Mouse (Mus musculus): ENCODE results near the gene Dot1l. TPM values are rescaled to one million over a fixed set of nuclear protein-coding genes. Genes with fewer than 3 reads are reported as not detected.
A peak's percentile ranks its signal among the peaks of the same experiment; 100 is the strongest.

The Dot1l gene
- polyA plus RNA-seq, 1 experiment from 2014 or later, result 13.8 TPM

GRCm38 (mm10) chr10:80804916-80805315 is 49.9 kb downstream of the Dot1l start, which contains the start of gene Amh:
Gene Amh, plus strand, starts transcription at chr10:80805243.
- Histone ChIP-seq H3K4me3 (ENCODE audit: low read depth, low read length) (no peak within 1 kb of the TSS), H3K4me1 (ENCODE audit: control insufficient read depth, insufficient read depth, low read length) (peaks cover 11% of the 10 kb centered on the region), H3K9ac (replicated peaks; ENCODE audit: low read length) (no peak within 1 kb of the TSS), H3K36me3 (replicated peaks; ENCODE audit: control insufficient read depth, insufficient read depth, low read depth, low read length) (peaks cover 20% of the 10 kb centered on the region), H3K27me3 (ENCODE audit: control insufficient read depth, insufficient read depth, low read length) (peaks cover 5% of the 10 kb centered on the region), H3K9me3 (replicated peaks; ENCODE audit: control insufficient read depth, low read length) (no peaks in the 10 kb centered on the region), H3K4me2 (ENCODE audit: low read depth, low read length) (no peak within 1 kb of the TSS), H3K27ac (replicated peaks; ENCODE audit: low read depth, low read length) (no peak within 1 kb of the TSS)
- ATAC-seq (replicated peaks; ENCODE audit: insufficient number of reproducible peaks, low FRiP score, low TSS enrichment, low read depth), result no peak
- no peak for DNase-seq (ENCODE audit: low spot score)
- 64% methylated on average over 6 of the region's 6 CpGs for WGBS

- DNase-seq (ENCODE audit: low spot score), result no peak
- Histone ChIP-seq H3K4me3 (ENCODE audit: low read depth, low read length) (no peak overlapping the region), H3K9ac (replicated peaks; ENCODE audit: low read length) (no peak overlapping the region), H3K9me3 (replicated peaks; ENCODE audit: control insufficient read depth, low read length) (no peaks in the 10 kb centered on the region), H3K4me2 (ENCODE audit: low read depth, low read length) (no peak overlapping the region), H3K36me3 (replicated peaks; ENCODE audit: control insufficient read depth, insufficient read depth, low read depth, low read length) (peaks cover 20% of the 10 kb centered on the region), H3K27me3 (ENCODE audit: control insufficient read depth, insufficient read depth, low read length) (peaks cover 5% of the 10 kb centered on the region), H3K27ac (replicated peaks; ENCODE audit: low read depth, low read length) (no peak overlapping the region), H3K4me1 (ENCODE audit: control insufficient read depth, insufficient read depth, low read length) (peaks cover 11% of the 10 kb centered on the region)
- 78% methylated on average over 5 of the region's 5 CpGs for WGBS
- no peak for ATAC-seq (replicated peaks; ENCODE audit: insufficient number of reproducible peaks, low FRiP score, low TSS enrichment, low read depth)
Measured at GRCm38 (mm10) chr10:80805322-80805721, 50.3 kb downstream of the Dot1l start.

- peak; percentile 74 for DNase-seq (ENCODE audit: low spot score)
- H3K9ac ChIP-seq (replicated peaks; ENCODE audit: low read length), result no peak overlapping the region
- no peak overlapping the region for H3K4me3 ChIP-seq (ENCODE audit: low read depth, low read length)
- peak; percentile 13; the same call in 1 of the 2 replicates for ATAC-seq (replicated peaks; ENCODE audit: insufficient number of reproducible peaks, low FRiP score, low TSS enrichment, low read depth)
- peaks cover 20% of the 10 kb centered on the region for H3K36me3 ChIP-seq (replicated peaks; ENCODE audit: control insufficient read depth, insufficient read depth, low read depth, low read length)
- H3K4me2 ChIP-seq (ENCODE audit: low read depth, low read length), result no peak overlapping the region
- no peak overlapping the region for H3K27ac ChIP-seq (replicated peaks; ENCODE audit: low read depth, low read length)
- H3K27me3 ChIP-seq (ENCODE audit: control insufficient read depth, insufficient read depth, low read length), result peaks cover 5% of the 10 kb centered on the region
- WGBS, result 20% methylated on average over 3 of the region's 3 CpGs
- no peaks in the 10 kb centered on the region for H3K9me3 ChIP-seq (replicated peaks; ENCODE audit: control insufficient read depth, low read length)
- peaks cover 11% of the 10 kb centered on the region for H3K4me1 ChIP-seq (ENCODE audit: control insufficient read depth, insufficient read depth, low read length)
Measured at GRCm38 (mm10) chr10:80805925-80806324, 50.9 kb downstream of the Dot1l start.

GRCm38 (mm10) chr10:80806341-80807056 is 51.5 kb downstream of the Dot1l start:
- peaks cover 11% of the 10 kb centered on the region for H3K4me1 ChIP-seq (ENCODE audit: control insufficient read depth, insufficient read depth, low read length)
- peak overlapping the region; percentile 44 for H3K4me3 ChIP-seq (ENCODE audit: low read depth, low read length)
- no peaks in the 10 kb centered on the region for H3K9me3 ChIP-seq (replicated peaks; ENCODE audit: control insufficient read depth, low read length)
- WGBS, result 43% methylated on average over 34 of the region's 34 CpGs
- no peak; the same call in 1 of the 2 replicates for ATAC-seq (replicated peaks; ENCODE audit: insufficient number of reproducible peaks, low FRiP score, low TSS enrichment, low read depth)
- no peak overlapping the region for H3K27ac ChIP-seq (replicated peaks; ENCODE audit: low read depth, low read length)
- peak overlapping the region; percentile 99 for H3K4me2 ChIP-seq (ENCODE audit: low read depth, low read length)
- no peak for DNase-seq (ENCODE audit: low spot score)
- H3K27me3 ChIP-seq (ENCODE audit: control insufficient read depth, insufficient read depth, low read length), result peaks cover 5% of the 10 kb centered on the region
- peaks cover 20% of the 10 kb centered on the region for H3K36me3 ChIP-seq (replicated peaks; ENCODE audit: control insufficient read depth, insufficient read depth, low read depth, low read length)
- H3K9ac ChIP-seq (replicated peaks; ENCODE audit: low read length), result peak overlapping the region; percentile 74

GRCm38 (mm10) chr10:80807057-80807627 is 52.1 kb downstream of the Dot1l start:
- WGBS, result under 1% methylated on average over 55 of the region's 58 CpGs
- peaks cover 5% of the 10 kb centered on the region for H3K27me3 ChIP-seq (ENCODE audit: control insufficient read depth, insufficient read depth, low read length)
- peak; percentile 82 for DNase-seq (ENCODE audit: low spot score)
- peak overlapping the region; percentile 99 for H3K4me2 ChIP-seq (ENCODE audit: low read depth, low read length)
- ATAC-seq (replicated peaks; ENCODE audit: insufficient number of reproducible peaks, low FRiP score, low TSS enrichment, low read depth), result peak; percentile 51
- 0 out of 2 replicates have a peak overlapping the region, but pooled peaks have one; percentile 13 for H3K27ac ChIP-seq (replicated peaks; ENCODE audit: low read depth, low read length)
- peaks cover 17% of the 10 kb centered on the region for H3K36me3 ChIP-seq (replicated peaks; ENCODE audit: control insufficient read depth, insufficient read depth, low read depth, low read length)
- H3K4me3 ChIP-seq (ENCODE audit: low read depth, low read length), result peak overlapping the region; percentile 44
- peak overlapping the region; percentile 74 for H3K9ac ChIP-seq (replicated peaks; ENCODE audit: low read length)
- no peaks in the 10 kb centered on the region for H3K9me3 ChIP-seq (replicated peaks; ENCODE audit: control insufficient read depth, low read length)
- peaks cover 11% of the 10 kb centered on the region for H3K4me1 ChIP-seq (ENCODE audit: control insufficient read depth, insufficient read depth, low read length)

- peaks cover 11% of the 10 kb centered on the region for H3K4me1 ChIP-seq (ENCODE audit: control insufficient read depth, insufficient read depth, low read length)
- WGBS, result 15% methylated on average over 40 of the region's 40 CpGs
- no peak overlapping the region; the same call in 1 of the 2 replicates for H3K4me3 ChIP-seq (ENCODE audit: low read depth, low read length)
- H3K36me3 ChIP-seq (replicated peaks; ENCODE audit: control insufficient read depth, insufficient read depth, low read depth, low read length), result peaks cover 10% of the 10 kb centered on the region
- H3K9me3 ChIP-seq (replicated peaks; ENCODE audit: control insufficient read depth, low read length), result no peaks in the 10 kb centered on the region
- no peak for ATAC-seq (replicated peaks; ENCODE audit: insufficient number of reproducible peaks, low FRiP score, low TSS enrichment, low read depth)
- peak overlapping the region; percentile 22; the same call in 1 of the 2 replicates for H3K4me2 ChIP-seq (ENCODE audit: low read depth, low read length)
- no peak overlapping the region for H3K27ac ChIP-seq (replicated peaks; ENCODE audit: low read depth, low read length)
- DNase-seq (ENCODE audit: low spot score), result peak; percentile 32
- peak overlapping the region; percentile 39 for H3K9ac ChIP-seq (replicated peaks; ENCODE audit: low read length)
- peaks cover 5% of the 10 kb centered on the region for H3K27me3 ChIP-seq (ENCODE audit: control insufficient read depth, insufficient read depth, low read length)
Measured at GRCm38 (mm10) chr10:80808099-80808984, 53.3 kb downstream of the Dot1l start.

GRCm38 (mm10) chr10:80808985-80809632 is 54.1 kb downstream of the Dot1l start:
- peaks cover 5% of the 10 kb centered on the region for H3K27me3 ChIP-seq (ENCODE audit: control insufficient read depth, insufficient read depth, low read length)

More at GRCm38 (mm10) chr10:80808985-80809632, 54.1 kb downstream of the Dot1l start:
- WGBS, result 4% methylated on average over 18 of the region's 18 CpGs
- no peak overlapping the region for H3K27ac ChIP-seq (replicated peaks; ENCODE audit: low read depth, low read length)
- ATAC-seq (replicated peaks; ENCODE audit: insufficient number of reproducible peaks, low FRiP score, low TSS enrichment, low read depth) (no peak), DNase-seq (ENCODE audit: low spot score) (peak; percentile 22)
- peak overlapping the region; percentile 22; the same call in 1 of the 2 replicates for H3K4me2 ChIP-seq (ENCODE audit: low read depth, low read length)
- peak overlapping the region; percentile 11; the same call in 1 of the 2 replicates for H3K4me3 ChIP-seq (ENCODE audit: low read depth, low read length)
- H3K9ac ChIP-seq (replicated peaks; ENCODE audit: low read length), result peak overlapping the region; percentile 39
- peaks cover 11% of the 10 kb centered on the region for H3K4me1 ChIP-seq (ENCODE audit: control insufficient read depth, insufficient read depth, low read length)
- peaks cover 4% of the 10 kb centered on the region for H3K36me3 ChIP-seq (replicated peaks; ENCODE audit: control insufficient read depth, insufficient read depth, low read depth, low read length)
- H3K9me3 ChIP-seq (replicated peaks; ENCODE audit: control insufficient read depth, low read length), result no peaks in the 10 kb centered on the region
